Mouse (Mus musculus) heart, embryonic 14.5 days (tissue): Measurements from ENCODE around the gene Cerk. TPM values are rescaled to one million over a fixed set of nuclear protein-coding genes. Genes with fewer than 3 reads are reported as not detected.
"Not testable (repeated sequence)": the region's sequence is repeated elsewhere in the genome, so short reads cannot be mapped to it uniquely, and the experiment has no call there.

Experiments
- ATAC-seq: fragments of 200-750 bp; cut with Nextera tagmentation; 2 replicates; pipeline ENCODE4 v1.8.0; 2017; ENCODE audit warnings: low read depth, moderate TSS enrichment; ENCODE audit not compliant: insufficient number of reproducible peaks, insufficient read depth, low FRiP score
- H3K27ac ChIP-seq, 2 experiments: fragments of 200-500 bp in 1 of 2; fragments of 300-500 bp in 1 of 2; sonication (generic) in 1 of 2; replicated peaks in 1 of 2; 2 replicates each; pipeline ENCODE4 v1.5.1; 2012 to 2014; ENCODE audit warnings: low read depth in 2 of 2, low read length in 2 of 2, control low read depth in 1 of 2, mild to moderate bottlenecking in 1 of 2, mixed read lengths in 1 of 2; ENCODE audit not compliant: control insufficient read depth in 1 of 2, insufficient read depth in 1 of 2
- H3K27me3 ChIP-seq: fragments of 300-500 bp; sonication (generic); 2 replicates; pipeline ENCODE4 v1.6.1; 2014; ENCODE audit warnings: mild to moderate bottlenecking, low read length, control low read depth; ENCODE audit not compliant: control insufficient read depth, insufficient read depth
- H3K36me3 ChIP-seq: fragments of 300-500 bp; sonication (generic); 2 replicates; pipeline ENCODE4 v1.6.1; 2014; ENCODE audit warnings: mild to moderate bottlenecking, control low read depth, low read length, mixed read lengths; ENCODE audit not compliant: control insufficient read depth, insufficient read depth
- H3K4me1 ChIP-seq, 2 experiments: fragments of 200-500 bp in 1 of 2; fragments of 300-500 bp in 1 of 2; sonication (generic) in 1 of 2; 2 replicates each; pipeline ENCODE4 v1.6.1; 2012 to 2014; ENCODE audit warnings: low read length in 2 of 2, control low read depth in 1 of 2, mixed read lengths in 1 of 2; ENCODE audit not compliant: control insufficient read depth in 2 of 2, insufficient read depth in 2 of 2
- H3K4me2 ChIP-seq: fragments of 300-500 bp; sonication (generic); 2 replicates; pipeline ENCODE4 v1.6.1; 2014; ENCODE audit warnings: mild to moderate bottlenecking, low read length
- H3K4me3 ChIP-seq, 2 experiments: fragments of 200-500 bp in 1 of 2; fragments of 300-500 bp in 1 of 2; sonication (generic) in 1 of 2; 2 replicates each; pipeline ENCODE4 v1.5.1; 2012 to 2014; ENCODE audit warnings: low read length in 2 of 2, mild to moderate bottlenecking in 2 of 2, control low read depth in 1 of 2, low read depth in 1 of 2, moderate library complexity in 1 of 2; ENCODE audit not compliant: control insufficient read depth in 1 of 2, insufficient read depth in 1 of 2
- H3K9ac ChIP-seq: fragments of 300-500 bp; sonication (generic); 2 replicates; pipeline ENCODE4 v1.6.1; 2014; ENCODE audit warnings: mild to moderate bottlenecking, low read length
- H3K9me3 ChIP-seq: fragments of 300-500 bp; sonication (generic); 2 replicates; pipeline ENCODE4 v1.6.1; 2016; ENCODE audit warnings: low read length, control low read depth; ENCODE audit not compliant: control insufficient read depth
- WGBS: fragments of 180-500 bp; shearing (Covaris S2); extraction: QIAGEN DNeasy Blood & Tissue Kit; methylation state at CpG from one replicate; pipeline ENCODE4 v1.1.7; 2014; 5-methylcytosine and 5-hydroxymethylcytosine counted together
- polyA plus RNA-seq: library from polyadenylated mRNA; unstranded; fragments of >200 nt; fragmentation: Nextera tagmentation; extraction: Ambion mirVana; gene quantifications from 2 replicates; pipeline ENCODE4 v1.2.1, GENCODE M21; 2014

The Cerk gene
- polyA plus RNA-seq, 1 experiment from 2014 or later = 16.1 TPM

- H3K27me3 ChIP-seq = no peaks in the 10 kb centered on the region
- H3K36me3 ChIP-seq = no peaks in the 10 kb centered on the region
- no peak overlapping the region for H3K4me2 ChIP-seq
- H3K9me3 ChIP-seq = no peaks in the 10 kb centered on the region
- WGBS = 36% methylated on average over 3 of the region's 3 CpGs
- no peak overlapping the region for H3K27ac ChIP-seq
- H3K4me1 ChIP-seq = peaks cover 2 to 10% of the 10 kb centered on the region in 2 experiments; a peak in 2 of 4 replicates
- H3K9ac ChIP-seq = no peak overlapping the region
- H3K4me3 ChIP-seq = no peak overlapping the region
- no peak for ATAC-seq
These were observed 42.2 kb upstream of the Cerk start for GRCm38 (mm10) chr15:86228186-86228585.

DNA sequence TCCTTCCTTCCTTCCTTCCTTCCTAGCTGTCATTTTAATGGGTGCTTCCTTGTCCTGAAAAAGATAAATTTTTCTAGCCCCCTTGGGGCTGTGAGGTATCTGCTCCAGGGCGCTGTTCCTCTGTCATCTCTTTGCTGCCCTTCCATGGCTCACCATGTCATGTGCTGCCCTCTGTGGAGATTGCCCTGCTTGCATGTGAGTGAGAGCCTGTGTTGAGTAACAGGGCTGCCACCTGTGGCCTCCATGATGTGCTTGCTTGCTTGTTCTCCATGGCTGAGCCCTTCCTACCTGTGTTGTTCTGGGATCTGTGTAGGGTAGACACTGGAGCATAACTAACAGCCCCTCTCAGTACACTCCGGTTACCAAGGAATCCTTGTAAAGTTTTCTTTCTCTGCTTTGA lies 41.0 kb upstream of the Cerk start:
- ATAC-seq = no peak
- Histone ChIP-seq H3K27ac (no peak overlapping the region), H3K4me2 (no peak overlapping the region), H3K9me3 (no peaks in the 10 kb centered on the region), H3K4me3 (no peak overlapping the region), H3K36me3 (no peaks in the 10 kb centered on the region), H3K27me3 (no peaks in the 10 kb centered on the region), H3K4me1 (peaks cover 2 to 7% of the 10 kb centered on the region in 2 experiments; a peak in 2 of 4 replicates), H3K9ac (no peak overlapping the region)
- WGBS = 74% methylated on average over 2 of the region's 2 CpGs

DNA sequence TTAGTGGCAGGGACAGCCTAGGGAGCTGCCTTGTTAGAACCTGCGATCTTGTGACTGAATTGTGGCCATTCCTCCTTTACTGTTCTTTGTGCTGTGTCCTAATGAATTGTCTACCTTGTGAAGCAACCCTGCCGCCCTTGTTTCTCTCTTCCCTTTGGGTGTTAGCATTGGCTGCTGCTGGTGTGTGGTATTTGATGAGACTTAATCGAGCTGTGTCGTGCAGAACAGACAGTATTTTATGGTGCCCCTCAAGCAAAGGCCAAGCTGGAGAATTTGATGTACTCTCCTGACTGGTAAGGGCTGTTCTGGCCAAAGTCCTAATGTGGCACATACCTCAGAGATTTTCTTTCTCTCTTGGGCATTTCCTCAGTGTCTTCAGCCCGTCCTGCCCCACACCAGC lies 40.3 kb upstream of the Cerk start:
- H3K27ac ChIP-seq = no peak overlapping the region
- H3K4me3 ChIP-seq = no peak overlapping the region
- H3K9me3 ChIP-seq = no peaks in the 10 kb centered on the region
- no peaks in the 10 kb centered on the region for H3K36me3 ChIP-seq
- 78% methylated on average over 5 of the region's 5 CpGs for WGBS
- no peaks in the 10 kb centered on the region for H3K27me3 ChIP-seq
- ATAC-seq = no peak
- no peak overlapping the region for H3K4me2 ChIP-seq
- H3K9ac ChIP-seq = no peak overlapping the region
- no peaks in the 10 kb centered on the region; a peak in 2 of 4 replicates for H3K4me1 ChIP-seq

DNA sequence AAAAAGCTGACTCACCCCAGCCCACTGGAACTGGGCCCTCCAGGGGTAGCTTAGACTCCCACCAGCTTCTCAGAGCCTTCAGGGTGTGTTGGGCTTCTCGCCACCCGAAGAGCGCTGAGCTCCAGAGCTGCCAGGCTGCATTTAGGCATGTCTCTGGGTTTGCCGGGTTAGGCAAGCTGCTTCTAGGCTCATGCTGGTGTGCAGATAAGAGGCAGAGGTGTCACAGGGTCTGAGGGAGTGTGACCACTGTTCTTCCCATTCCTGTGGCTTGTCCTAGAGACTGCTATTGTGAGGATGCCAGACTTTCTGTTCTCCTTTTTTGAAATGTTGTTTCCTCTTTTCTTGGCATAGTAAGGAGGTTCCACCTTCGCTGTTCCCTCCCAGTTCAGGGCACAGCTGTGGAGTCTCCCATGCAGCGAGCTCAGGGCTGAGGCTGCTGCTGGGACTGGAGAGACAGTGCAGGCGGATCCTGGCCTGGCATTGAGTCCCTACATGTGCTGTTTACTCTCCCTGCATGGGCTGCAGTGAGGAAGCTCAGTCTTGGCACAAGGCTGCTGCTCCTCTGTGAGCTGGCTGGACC lies 39.1 kb upstream of the Cerk start:
- Histone ChIP-seq H3K9me3 (no peaks in the 10 kb centered on the region), H3K36me3 (no peaks in the 10 kb centered on the region), H3K4me1 (peaks cover 0 to 2% of the 10 kb centered on the region in 2 experiments; a peak in 1 of 4 replicates), H3K27ac (no peak overlapping the region), H3K9ac (no peak overlapping the region), H3K4me2 (no peak overlapping the region), H3K27me3 (no peaks in the 10 kb centered on the region), H3K4me3 (no peak overlapping the region)
- no peak for ATAC-seq
- 74% methylated on average over 7 of the region's 7 CpGs for WGBS

DNA sequence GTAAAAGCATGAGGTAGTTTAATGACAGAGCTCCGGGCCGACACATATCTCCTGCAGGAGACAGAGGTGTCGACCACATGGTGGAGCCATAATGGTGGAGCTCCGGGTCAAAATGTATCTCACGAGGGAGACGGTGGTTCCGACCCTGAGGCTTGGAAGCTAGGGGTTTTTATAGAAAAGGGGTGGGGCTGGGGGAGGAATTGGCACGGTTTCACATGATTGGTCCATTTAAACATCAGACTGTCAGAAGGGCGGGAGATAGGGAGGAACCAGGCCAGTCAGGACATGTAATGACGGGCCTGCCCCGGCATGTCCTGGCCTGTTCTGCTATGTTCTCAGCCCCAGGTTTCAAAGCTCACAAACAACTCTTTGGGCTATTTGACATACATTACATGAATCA lies 36.0 kb upstream of the Cerk start:
- not testable (repeated sequence) for ATAC-seq, H3K27me3 ChIP-seq, H3K9me3 ChIP-seq, H3K4me3 ChIP-seq, H3K27ac ChIP-seq, H3K9ac ChIP-seq, H3K36me3 ChIP-seq, H3K4me2 ChIP-seq, H3K4me1 ChIP-seq
- 85% methylated on average over 11 of the region's 11 CpGs for WGBS

GRCm38 (mm10) chr15:86221369-86221768 lies 35.4 kb upstream of the Cerk start:
- WGBS = 80% methylated on average over 4 of the region's 4 CpGs
- Histone ChIP-seq H3K4me3 (no peak overlapping the region), H3K36me3 (no peaks in the 10 kb centered on the region), H3K27me3 (no peaks in the 10 kb centered on the region), H3K4me1 (peaks cover 0 to 2% of the 10 kb centered on the region in 2 experiments; a peak in 1 of 4 replicates), H3K27ac (no peak overlapping the region), H3K9ac (no peak overlapping the region), H3K9me3 (no peaks in the 10 kb centered on the region), H3K4me2 (no peak overlapping the region)
- no peak for ATAC-seq

- peaks cover 0 to 2% of the 10 kb centered on the region in 2 experiments; a peak in 1 of 4 replicates for H3K4me1 ChIP-seq
- no peaks in the 10 kb centered on the region for H3K36me3 ChIP-seq
- H3K4me3 ChIP-seq = no peak overlapping the region
- H3K4me2 ChIP-seq = no peak overlapping the region
- 68% methylated on average over 4 of the region's 4 CpGs for WGBS
- ATAC-seq = no peak
- H3K9me3 ChIP-seq = no peaks in the 10 kb centered on the region
- no peak overlapping the region for H3K9ac ChIP-seq
- H3K27me3 ChIP-seq = no peaks in the 10 kb centered on the region
- H3K27ac ChIP-seq = no peak overlapping the region
These were observed 34.8 kb upstream of the Cerk start for GRCm38 (mm10) chr15:86220715-86221114.

GRCm38 (mm10) chr15:86220229-86220630 lies 34.3 kb upstream of the Cerk start:
- no peak overlapping the region for H3K27ac ChIP-seq
- H3K9ac ChIP-seq = no peak overlapping the region

More at GRCm38 (mm10) chr15:86220229-86220630, 34.3 kb upstream of the Cerk start:
- Histone ChIP-seq H3K4me1 (peaks cover 0 to 2% of the 10 kb centered on the region in 2 experiments; a peak in 1 of 4 replicates), H3K4me2 (no peak overlapping the region), H3K4me3 (no peak overlapping the region), H3K36me3 (no peaks in the 10 kb centered on the region), H3K27me3 (no peaks in the 10 kb centered on the region), H3K9me3 (no peaks in the 10 kb centered on the region)
- WGBS = 72% methylated on average over 5 of the region's 5 CpGs
- no peak for ATAC-seq
